Mouse (Mus musculus) hindbrain, embryonic 10.5 days (tissue): ENCODE data around the gene Luc7l2. TPM values are rescaled to one million over a fixed set of nuclear protein-coding genes. Genes with fewer than 3 reads are reported as not detected.
"Not testable (repeated sequence)": the region's sequence is repeated elsewhere in the genome, so short reads cannot be mapped to it uniquely, and the experiment has no call there.

ENCODE experiments used
- DNase-seq: peaks from one replicate; pipeline ENCODE4 v3.0.0-alpha.2; 2017; ENCODE audit warnings: low spot score
- H3K27ac ChIP-seq: fragments of 300-500 bp; sonication (generic); 2 replicates; pipeline ENCODE4 v1.5.1; 2016; ENCODE audit warnings: mild to moderate bottlenecking, moderate library complexity
- H3K27me3 ChIP-seq: fragments of 300-500 bp; sonication (generic); 2 replicates; pipeline ENCODE4 v1.6.1; 2016; ENCODE audit warnings: mild to moderate bottlenecking; ENCODE audit not compliant: poor library complexity, insufficient read depth, severe bottlenecking
- H3K36me3 ChIP-seq: fragments of 300-500 bp; sonication (generic); 2 replicates; pipeline ENCODE4 v1.6.1; 2016; ENCODE audit warnings: mild to moderate bottlenecking, moderate library complexity
- H3K4me1 ChIP-seq: fragments of 300-500 bp; sonication (generic); replicated peaks from 2 replicates; pipeline ENCODE4 v1.6.1; 2016; ENCODE audit warnings: mild to moderate bottlenecking
- H3K4me3 ChIP-seq: fragments of 300-500 bp; sonication (generic); 2 replicates; pipeline ENCODE4 v1.5.1; 2016; ENCODE audit warnings: mild to moderate bottlenecking, moderate library complexity
- H3K9me3 ChIP-seq: fragments of 300-500 bp; sonication (generic); 2 replicates; pipeline ENCODE4 v1.6.1; 2016; ENCODE audit warnings: mild to moderate bottlenecking, moderate library complexity
- WGBS: fragments of 180-500 bp; shearing (Covaris S2); methylation state at CpG from one replicate; pipeline ENCODE4 v1.1.7; 2016; 5-methylcytosine and 5-hydroxymethylcytosine counted together
- polyA plus RNA-seq: library from polyadenylated mRNA; unstranded; fragments of >200 nt; fragmentation: Nextera tagmentation; extraction: Ambion mirVana; gene quantifications from 2 replicates; pipeline ENCODE4 v1.2.1, GENCODE M21; 2016

The Luc7l2 gene
- polyA plus RNA-seq, 1 experiment from 2014 or later, result 32.7 TPM

DNA sequence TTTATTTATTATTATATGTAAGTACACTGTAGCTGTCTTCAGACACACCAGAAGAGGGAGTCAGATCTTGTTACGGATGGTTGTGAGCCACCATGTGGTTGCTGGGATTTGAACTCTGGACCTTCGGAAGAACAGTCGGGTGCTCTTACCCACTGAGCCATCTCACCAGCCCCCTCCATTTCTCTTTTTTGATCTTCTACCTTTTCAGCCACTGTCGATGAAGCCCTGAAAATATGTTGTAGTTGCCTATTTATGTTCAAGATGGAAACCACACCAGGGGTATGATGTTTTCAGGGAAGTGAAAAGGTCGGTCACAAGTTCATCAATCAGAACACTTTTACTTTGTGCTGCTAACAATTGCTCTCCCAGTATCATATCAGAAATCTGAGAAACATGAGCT is 7.0 kb upstream of the Luc7l2 start:
- H3K9me3 ChIP-seq, H3K4me3 ChIP-seq, H3K27me3 ChIP-seq, DNase-seq, H3K27ac ChIP-seq, H3K4me1 ChIP-seq: not testable (repeated sequence)
- WGBS, result 95% methylated on average over 5 of the region's 5 CpGs
- peaks cover 20% of the 10 kb centered on the region for H3K36me3 ChIP-seq

DNA sequence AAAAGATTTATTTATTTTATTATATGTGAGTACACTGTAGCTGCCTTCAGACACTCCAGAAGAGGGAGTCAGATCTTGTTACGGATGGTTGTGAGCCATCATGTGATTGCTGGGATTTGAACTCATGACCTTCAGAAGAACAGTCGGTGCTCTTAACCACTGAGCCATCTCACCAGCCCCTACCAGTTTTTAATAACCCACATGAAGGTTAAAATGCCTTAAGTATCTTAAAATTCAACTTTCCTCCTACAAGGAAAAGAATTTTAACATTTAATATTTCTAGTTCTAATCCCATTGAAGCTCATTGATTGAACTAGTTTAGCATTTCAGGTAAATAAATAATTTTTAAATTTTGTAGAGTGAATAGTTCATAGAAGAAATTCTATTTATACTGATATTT is 4.1 kb upstream of the Luc7l2 start:
- H3K36me3 ChIP-seq, H3K27ac ChIP-seq, H3K9me3 ChIP-seq, H3K4me1 ChIP-seq, H3K4me3 ChIP-seq, DNase-seq, H3K27me3 ChIP-seq: not testable (repeated sequence)
- WGBS, result 92% methylated on average over 2 of the region's 2 CpGs

DNA sequence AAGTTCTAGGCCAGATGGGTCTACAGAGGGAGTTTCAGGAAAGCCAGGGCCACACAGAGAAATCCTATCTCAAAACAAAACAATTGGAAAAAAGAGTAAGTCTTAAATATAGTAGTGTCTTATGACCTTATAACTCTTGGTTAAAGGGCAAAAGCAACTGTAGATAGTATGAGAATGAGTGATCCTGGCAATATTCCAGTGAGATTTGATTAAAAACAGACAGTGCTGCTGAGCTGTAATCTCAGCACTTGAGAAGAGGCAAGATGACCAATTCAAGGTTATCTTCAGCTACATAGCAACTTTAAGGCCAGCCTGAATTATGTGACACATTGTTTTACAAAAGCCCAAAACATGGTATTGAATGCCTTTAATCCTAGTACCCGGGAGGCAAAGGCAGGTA is 3.4 kb upstream of the Luc7l2 start:
- Histone ChIP-seq H3K4me1 (0 out of 2 replicates have a peak, but pooled peaks cover 9% of the 10 kb centered on the region), H3K27ac (no peak overlapping the region), H3K9me3 (no peaks in the 10 kb centered on the region), H3K27me3 (no peaks in the 10 kb centered on the region), H3K4me3 (no peak overlapping the region), H3K36me3 (no peaks in the 10 kb centered on the region)
- 82% methylated on average over 1 of the region's 1 CpGs for WGBS
- no peak for DNase-seq

DNA sequence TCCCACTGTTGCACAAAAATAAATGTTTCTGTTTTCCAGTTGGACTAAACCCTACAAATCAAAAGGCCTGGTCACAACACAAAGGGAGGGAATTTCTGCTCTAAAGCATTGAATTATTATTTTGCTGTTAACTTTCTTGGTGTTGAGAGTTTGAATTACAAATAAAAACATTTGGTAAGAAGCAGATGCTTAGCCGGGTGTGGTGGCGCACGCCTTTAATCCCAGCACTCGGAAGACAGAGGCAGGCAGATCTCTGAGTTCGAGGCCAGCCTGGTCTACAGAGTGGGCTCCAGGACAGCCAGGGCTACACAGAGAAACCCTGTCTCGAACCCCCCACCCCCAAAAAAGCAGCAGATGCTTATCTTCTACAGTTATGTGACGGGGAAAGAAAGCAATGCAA is 2.5 kb upstream of the Luc7l2 start:
- H3K9me3 ChIP-seq, H3K27ac ChIP-seq, DNase-seq, H3K36me3 ChIP-seq, H3K4me3 ChIP-seq, H3K27me3 ChIP-seq: not testable (repeated sequence)
- WGBS, result 93% methylated on average over 7 of the region's 7 CpGs
- H3K4me1 ChIP-seq, result peaks cover 18% of the 10 kb centered on the region

DNA sequence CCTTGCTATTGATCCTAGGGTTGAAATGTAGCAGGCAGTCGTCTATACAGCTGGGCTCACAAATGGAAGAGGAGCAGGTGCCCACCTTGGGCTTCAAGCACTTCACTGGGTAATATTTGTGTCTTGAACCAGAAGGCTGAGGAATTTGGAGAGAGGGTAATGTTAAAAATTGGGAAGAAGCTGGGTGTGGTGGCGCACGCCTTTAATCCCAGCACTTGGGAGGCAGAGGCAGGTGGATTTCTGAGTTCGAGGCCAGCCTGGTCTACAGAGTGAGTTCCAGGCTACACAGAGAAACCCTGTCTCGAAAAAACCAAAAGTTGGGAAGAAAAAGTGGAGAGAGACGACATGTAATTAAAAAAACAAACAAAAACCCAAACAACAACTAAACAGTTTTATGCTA is 1.3 kb upstream of the Luc7l2 start:
- H3K4me1 ChIP-seq, result peaks cover 30% of the 10 kb centered on the region
- H3K36me3 ChIP-seq, DNase-seq, H3K9me3 ChIP-seq, H3K27me3 ChIP-seq: not testable (repeated sequence)
- WGBS, result 82% methylated on average over 6 of the region's 6 CpGs
- H3K27ac ChIP-seq, result peak overlapping the region; percentile 100
- peak overlapping the region; percentile 87 for H3K4me3 ChIP-seq

DNA sequence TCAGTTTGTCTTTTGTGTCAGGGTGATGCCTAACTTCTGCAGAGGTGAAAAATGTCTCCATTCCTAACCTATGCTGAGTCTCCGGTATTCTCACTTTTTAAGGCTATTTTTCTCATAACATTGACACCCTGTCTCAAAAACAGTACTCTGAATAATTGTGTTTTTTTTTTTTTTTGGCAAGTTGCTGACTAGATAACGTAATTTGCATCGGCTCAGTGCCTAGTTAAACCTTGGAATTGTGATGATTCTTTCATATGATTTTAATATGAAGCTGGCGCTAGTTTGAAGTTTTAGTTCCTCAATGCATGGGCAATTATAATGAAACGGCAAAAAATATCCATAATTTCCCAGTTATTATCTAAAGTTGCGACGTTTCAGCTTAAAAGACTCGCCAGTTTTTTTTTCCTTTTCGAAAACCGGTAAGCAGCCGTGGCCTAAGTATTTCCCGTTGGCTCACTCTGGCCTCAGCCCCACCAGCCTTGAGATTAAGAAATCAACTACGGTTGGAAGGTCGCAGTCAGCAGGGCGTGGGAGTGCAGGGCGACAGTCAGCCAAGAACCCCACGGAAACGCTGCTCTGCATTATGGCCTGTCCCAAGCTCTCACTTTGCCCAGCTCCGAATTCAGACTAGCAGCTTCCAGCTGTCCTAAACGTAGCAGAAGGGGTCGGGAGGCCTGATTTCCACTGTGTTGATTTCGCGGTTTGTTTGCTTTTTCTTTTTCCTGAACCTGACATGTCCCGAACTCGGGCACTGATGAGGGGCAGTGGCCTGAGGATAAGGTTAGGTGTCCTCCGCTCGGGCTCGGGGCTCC is 678 bp upstream of the Luc7l2 start:
- 9% methylated on average over 28 of the region's 28 CpGs for WGBS
- Histone ChIP-seq H3K9me3 (no peaks in the 10 kb centered on the region), H3K4me3 (peak overlapping the region; percentile 87), H3K27me3 (no peaks in the 10 kb centered on the region), H3K4me1 (peaks cover 31% of the 10 kb centered on the region), H3K36me3 (peaks cover 4% of the 10 kb centered on the region), H3K27ac (peak overlapping the region; percentile 100)
- DNase-seq, result no peak

DNA sequence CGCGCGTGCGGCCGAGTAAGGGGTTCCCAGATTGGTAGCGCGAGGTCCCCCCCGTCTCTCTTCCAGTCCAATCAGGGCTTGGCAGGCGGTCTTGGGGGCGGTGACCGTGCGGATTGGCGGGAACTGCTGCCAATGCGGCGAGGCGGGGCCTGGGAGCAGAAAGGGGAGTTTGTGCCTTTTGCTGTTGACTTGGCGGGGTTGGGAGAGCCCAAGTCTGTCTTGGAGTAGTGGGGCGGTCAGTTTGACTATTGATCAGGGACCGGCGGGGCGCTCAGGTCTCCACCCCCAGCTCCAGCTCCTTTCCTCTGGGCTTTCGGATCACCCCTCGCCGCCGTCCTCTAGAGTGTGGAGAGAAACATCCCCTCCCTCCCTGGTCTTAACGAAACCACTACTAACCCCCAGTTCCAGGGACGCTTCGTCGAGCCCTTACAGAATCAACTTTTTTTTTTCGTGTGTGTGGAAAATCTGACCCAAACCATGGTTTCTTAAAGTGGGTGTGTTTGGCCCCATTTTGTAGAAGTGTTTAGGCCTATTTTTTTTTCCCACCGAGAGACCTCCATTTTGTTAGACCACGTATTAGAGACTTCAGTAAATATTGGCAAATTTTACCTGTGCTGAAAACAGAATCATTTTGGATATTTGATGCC is 978 bp downstream of the Luc7l2 start:
- H3K4me1 ChIP-seq, result peaks cover 31% of the 10 kb centered on the region
- H3K27ac ChIP-seq, result peak overlapping the region; percentile 100
- no peaks in the 10 kb centered on the region for H3K27me3 ChIP-seq
- under 1% methylated on average over 32 of the region's 32 CpGs for WGBS
- peak; percentile 99 for DNase-seq
- no peaks in the 10 kb centered on the region for H3K9me3 ChIP-seq
- peaks cover 16% of the 10 kb centered on the region for H3K36me3 ChIP-seq
- peak overlapping the region; percentile 87 for H3K4me3 ChIP-seq

DNA sequence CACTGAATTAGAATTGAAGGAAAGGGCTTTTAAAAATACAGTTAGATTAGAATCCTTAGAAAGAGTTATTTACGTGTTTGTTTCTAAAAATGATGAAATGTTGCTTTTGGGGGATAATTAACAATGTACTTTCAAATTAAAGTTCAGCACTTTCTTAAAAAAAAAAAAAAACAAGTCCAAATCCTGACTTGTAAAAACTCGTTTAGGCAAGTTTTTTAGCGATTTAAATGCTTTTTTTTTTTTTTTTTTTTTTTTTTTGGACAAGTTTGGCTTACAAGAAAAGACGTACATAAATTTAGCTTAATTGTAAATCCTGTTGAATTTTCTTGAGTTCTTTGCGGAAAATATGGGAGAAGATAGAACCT is 1.5 kb downstream of the Luc7l2 start:
- H3K4me1 ChIP-seq, result peaks cover 31% of the 10 kb centered on the region

DNA sequence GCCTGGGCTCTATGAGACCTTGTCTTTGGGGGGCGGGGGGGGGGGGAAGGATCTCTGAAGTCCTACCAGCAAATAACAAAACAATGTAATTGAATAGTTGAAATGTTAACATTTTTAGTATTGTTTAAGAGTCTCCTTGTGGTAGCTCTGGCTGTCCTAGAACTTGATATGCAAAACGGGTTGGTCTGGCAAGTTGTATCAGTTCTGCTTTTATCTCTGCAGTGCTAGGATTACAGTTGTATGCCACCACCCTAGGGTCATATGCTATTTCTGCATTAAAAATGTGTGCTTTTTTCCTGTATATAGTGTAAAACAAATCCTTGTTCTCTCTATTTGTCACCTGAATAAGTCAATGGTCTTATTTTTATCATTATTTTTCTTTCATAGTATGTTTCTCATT is 25.0 kb downstream of the Luc7l2 start:
- H3K36me3 ChIP-seq, result peaks cover 95% of the 10 kb centered on the region
- H3K4me3 ChIP-seq, result no peak overlapping the region
- no peak for DNase-seq
- WGBS, result 84% methylated on average over 2 of the region's 2 CpGs
- H3K4me1 ChIP-seq, result no peaks in the 10 kb centered on the region
- H3K27ac ChIP-seq, result no peak overlapping the region
- no peaks in the 10 kb centered on the region for H3K27me3 ChIP-seq
- H3K9me3 ChIP-seq, result no peaks in the 10 kb centered on the region

More for the DNA sequence above, 1.5 kb downstream of the Luc7l2 start:
- peak overlapping the region; percentile 87 for H3K4me3 ChIP-seq
- 30% methylated on average over 5 of the region's 5 CpGs for WGBS
- no peak for DNase-seq
- no peaks in the 10 kb centered on the region for H3K27me3 ChIP-seq
- peak overlapping the region; percentile 100; the same call in 1 of the 2 replicates for H3K27ac ChIP-seq
- H3K36me3 ChIP-seq, result peaks cover 21% of the 10 kb centered on the region
- H3K9me3 ChIP-seq, result no peaks in the 10 kb centered on the region

DNA sequence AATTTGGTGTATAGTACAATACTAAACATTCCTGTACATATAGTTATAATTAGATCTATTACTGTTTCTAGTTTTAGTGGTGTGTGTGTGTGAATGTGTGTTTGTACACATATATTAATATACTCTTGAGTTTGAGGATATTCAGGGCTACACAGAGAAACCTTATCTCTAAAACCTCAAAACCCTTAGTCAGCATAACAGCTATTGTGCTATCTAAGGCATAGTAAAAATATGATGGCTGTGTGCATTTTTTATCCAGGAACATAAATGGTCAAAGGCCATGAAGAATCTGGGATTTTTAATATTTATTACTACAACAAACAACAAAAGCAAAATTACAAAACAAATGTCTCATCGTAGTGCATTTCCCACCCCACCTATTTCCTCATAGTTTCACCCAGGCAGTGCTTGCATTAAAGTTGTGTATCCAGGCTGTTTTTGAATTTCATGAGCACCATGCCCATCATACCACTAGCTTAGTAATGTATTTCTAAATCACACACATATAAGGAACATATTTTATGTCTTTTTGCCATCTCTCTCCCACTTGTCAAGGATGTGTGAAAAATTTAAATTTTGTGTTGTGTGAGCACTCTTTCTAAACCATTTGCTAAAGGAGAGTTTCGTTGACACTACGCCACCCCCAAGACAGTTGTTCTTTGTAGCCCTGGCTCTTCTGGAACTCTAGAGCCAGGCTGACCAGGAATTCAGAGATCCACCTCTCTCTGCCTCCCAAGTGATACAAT is 29.2 kb downstream of the Luc7l2 start:
- 95% methylated on average over 3 of the region's 3 CpGs for WGBS
- H3K36me3 ChIP-seq, result peaks cover 90% of the 10 kb centered on the region

DNA sequence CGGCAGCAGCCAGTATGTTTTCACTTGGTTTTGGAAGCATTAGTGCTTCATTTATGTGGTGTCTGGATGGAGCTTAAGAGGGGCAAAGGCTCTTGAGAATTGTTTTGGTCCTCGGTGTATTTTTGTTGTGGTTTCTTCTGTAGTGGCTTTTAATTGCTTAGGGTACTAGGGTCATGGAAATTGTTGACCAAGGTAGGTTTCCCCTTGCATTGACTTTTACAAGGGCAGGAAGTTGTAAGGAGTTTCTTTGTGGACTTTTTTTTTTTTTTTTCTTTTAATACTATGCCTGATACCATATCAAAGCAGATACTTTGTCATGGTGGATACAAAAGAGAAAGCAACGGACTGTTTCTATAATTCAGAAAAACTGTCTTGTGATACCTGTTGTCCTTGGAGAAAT is 30.6 kb downstream of the Luc7l2 start:
- peaks cover 92% of the 10 kb centered on the region for H3K36me3 ChIP-seq

More for the DNA sequence above, 29.2 kb downstream of the Luc7l2 start:
- Histone ChIP-seq H3K27ac (no peak overlapping the region), H3K9me3 (no peaks in the 10 kb centered on the region), H3K4me1 (no peaks in the 10 kb centered on the region), H3K4me3 (no peak overlapping the region), H3K27me3 (no peaks in the 10 kb centered on the region)
- DNase-seq, result no peak

DNA sequence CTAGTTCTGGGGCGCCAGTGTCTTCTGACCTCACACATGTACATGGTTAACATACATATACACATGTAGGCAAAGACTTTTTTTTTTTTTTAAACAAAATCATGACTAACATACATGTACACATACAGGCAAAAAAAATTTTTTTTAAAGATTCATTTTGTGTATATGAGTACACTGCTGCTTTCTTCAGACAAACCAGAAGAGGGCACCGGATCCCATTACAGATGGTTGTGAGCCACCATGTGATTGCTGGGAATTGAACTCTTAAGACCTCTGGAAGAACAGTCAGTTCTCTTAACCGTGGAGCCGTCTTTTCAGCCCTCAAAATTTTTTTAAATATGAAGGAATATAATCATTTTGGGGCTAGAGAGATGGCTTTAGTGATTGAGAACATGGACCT is 46.3 kb downstream of the Luc7l2 start:
- Histone ChIP-seq H3K27ac (no peak overlapping the region), H3K4me3 (no peak overlapping the region), H3K36me3 (peaks cover 95% of the 10 kb centered on the region), H3K4me1 (no peaks in the 10 kb centered on the region), H3K27me3 (no peaks in the 10 kb centered on the region), H3K9me3 (no peaks in the 10 kb centered on the region)
- no peak for DNase-seq
- 92% methylated on average over 4 of the region's 4 CpGs for WGBS

More for the DNA sequence above, 30.6 kb downstream of the Luc7l2 start:
- Histone ChIP-seq H3K27ac (no peak overlapping the region), H3K4me1 (no peaks in the 10 kb centered on the region), H3K27me3 (no peaks in the 10 kb centered on the region), H3K4me3 (no peak overlapping the region), H3K9me3 (no peaks in the 10 kb centered on the region)
- WGBS, result 93% methylated on average over 3 of the region's 3 CpGs
- no peak for DNase-seq

DNA sequence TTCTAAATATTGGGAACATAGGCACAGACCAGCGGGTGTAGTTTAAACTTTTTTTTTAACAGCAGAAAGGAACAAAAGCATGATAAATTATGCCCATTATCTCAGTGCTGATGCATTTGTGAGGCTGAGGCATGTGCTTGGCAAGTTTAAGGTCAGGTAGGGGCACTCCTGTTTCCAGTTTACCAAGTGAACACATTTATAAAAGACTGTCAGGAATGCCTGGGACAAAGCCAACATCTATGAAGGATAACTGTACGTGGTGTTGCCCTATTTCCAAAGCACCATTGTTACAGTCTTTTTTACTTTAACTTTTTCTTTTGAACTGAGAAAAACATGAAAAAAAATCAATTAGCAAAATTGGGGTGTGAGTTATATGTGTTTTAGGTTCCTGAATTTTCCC is 58.8 kb downstream of the Luc7l2 start:
- 93% methylated on average over 2 of the region's 2 CpGs for WGBS
- Histone ChIP-seq H3K27ac (no peak overlapping the region), H3K36me3 (peaks cover 88% of the 10 kb centered on the region), H3K4me3 (no peak overlapping the region), H3K9me3 (no peaks in the 10 kb centered on the region), H3K4me1 (no peaks in the 10 kb centered on the region), H3K27me3 (no peaks in the 10 kb centered on the region)
- DNase-seq, result no peak
